Mouse (Mus musculus) lung, adult 2 months (tissue): ENCODE data around the gene Hnrnpul1. TPM values are rescaled to one million over a fixed set of nuclear protein-coding genes. Genes with fewer than 3 reads are reported as not detected.

Experiments used
- DNase-seq: peaks from one replicate; pipeline ENCODE4 v3.0.0; 2022
- H3K4me1 ChIP-seq: fragments of 200-500 bp; 2 replicates; pipeline ENCODE4 v1.6.1; 2011; ENCODE audit warnings: low read length; ENCODE audit not compliant: control insufficient read depth, insufficient read depth
- H3K4me3 ChIP-seq: fragments of 200-500 bp; replicated peaks from 2 replicates; pipeline ENCODE3; 2011; ENCODE audit warnings: low read depth, mild to moderate bottlenecking, control low read depth, low read length; ENCODE audit errors: extremely low read depth
- CTCF ChIP-seq: fragments of 200-500 bp; IDR thresholded peaks from 2 replicates; pipeline ENCODE4 v1.5.1; 2011; ENCODE audit warnings: mild to moderate bottlenecking, low read length, control low read depth; ENCODE audit not compliant: insufficient read depth
- POLR2A ChIP-seq: fragments of 200-500 bp; IDR thresholded peaks from 2 replicates; pipeline ENCODE4 v1.6.1; 2011; ENCODE audit warnings: low read depth, mild to moderate bottlenecking, control low read depth, low read length, borderline replicate concordance; ENCODE audit errors: extremely low read depth
- WGBS: fragments of 180-500 bp; shearing (Covaris S2); methylation state at CpG from one replicate; pipeline ENCODE4 v1.1.7; 2018; 5-methylcytosine and 5-hydroxymethylcytosine counted together
- polyA plus RNA-seq: library from polyadenylated mRNA; depleted of rRNA; stranded (reverse); fragments of >200 nt; gene quantifications from 2 replicates; pipeline ENCODE4 v1.2.3, GENCODE M21; 2012

Gene Hnrnpul1
- polyA plus RNA-seq, 1 experiment, result 49.9 TPM

GRCm38 (mm10) chr7:25714581-25714980, 40.0 kb downstream of the Hnrnpul1 start:
- no peak for TF ChIP-seq CTCF
- TF ChIP-seq POLR2A, result no peak
- WGBS, result 93% methylated on average over 8 of the region's 8 CpGs
- Histone ChIP-seq H3K4me1 (peaks cover 20% of the 10 kb centered on the region), H3K4me3 (no peak overlapping the region)
- no peak for DNase-seq

GRCm38 (mm10) chr7:25712801-25713200, 41.8 kb downstream of the Hnrnpul1 start:
- TF ChIP-seq CTCF (no peak), POLR2A (no peak)
- no peak for DNase-seq
- 87% methylated on average over 9 of the region's 9 CpGs for WGBS
- Histone ChIP-seq H3K4me1 (peaks cover 15% of the 10 kb centered on the region), H3K4me3 (no peak overlapping the region)

GRCm38 (mm10) chr7:25711731-25712197, 42.8 kb downstream of the Hnrnpul1 start:
- Histone ChIP-seq H3K4me1 (peaks cover 22% of the 10 kb centered on the region), H3K4me3 (no peak overlapping the region)
- TF ChIP-seq CTCF (no peak), POLR2A (no peak)
- no peak for DNase-seq
- 43% methylated on average over 7 of the region's 7 CpGs for WGBS

GRCm38 (mm10) chr7:25711165-25711564, 43.4 kb downstream of the Hnrnpul1 start:
- 65% methylated on average over 5 of the region's 5 CpGs for WGBS
- no peak for DNase-seq

DNA sequence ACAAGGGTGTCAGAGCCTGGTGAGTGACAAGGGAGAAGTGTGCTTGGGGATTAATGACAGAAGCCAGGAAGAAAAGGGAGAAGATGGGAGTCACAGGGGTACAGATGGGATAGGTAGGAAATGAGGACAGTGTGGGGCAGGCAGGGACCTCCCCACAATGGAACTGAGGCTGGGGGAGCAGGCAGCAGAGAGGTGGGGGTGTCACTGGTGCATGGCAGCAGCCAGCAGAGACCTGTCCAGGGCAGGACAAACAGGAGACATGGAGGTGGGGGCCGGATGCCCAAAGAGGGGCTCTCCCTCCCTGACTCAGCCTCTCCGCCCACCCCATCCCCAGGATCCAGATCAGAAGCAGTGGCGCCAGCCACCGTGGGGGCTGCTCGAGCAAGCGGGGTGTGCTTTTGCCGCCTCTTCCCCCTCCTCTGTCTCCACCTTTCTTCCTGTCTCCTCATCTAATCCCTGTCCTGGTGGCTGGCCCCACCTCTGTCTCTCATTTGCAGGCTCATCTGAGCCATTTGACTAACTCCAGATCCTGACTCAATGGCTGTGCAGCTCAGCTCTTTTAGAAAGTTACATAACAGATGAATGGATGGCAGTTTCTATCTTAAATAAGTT, 43.9 kb downstream of the Hnrnpul1 start:
- no peak for DNase-seq
- Histone ChIP-seq H3K4me3 (no peak overlapping the region), H3K4me1 (peaks cover 29% of the 10 kb centered on the region)
- WGBS, result 8% methylated on average over 7 of the region's 7 CpGs
- TF ChIP-seq POLR2A, result peak; percentile 12; the same call in 1 of the 2 replicates
- TF ChIP-seq CTCF, result no peak

More at GRCm38 (mm10) chr7:25711165-25711564, 43.4 kb downstream of the Hnrnpul1 start:
- peaks cover 25% of the 10 kb centered on the region for H3K4me1 ChIP-seq
- H3K4me3 ChIP-seq, result no peak overlapping the region
- TF ChIP-seq CTCF (no peak), POLR2A (no peak)

GRCm38 (mm10) chr7:25709961-25710360, 44.6 kb downstream of the Hnrnpul1 start:
- no peak overlapping the region for H3K4me3 ChIP-seq
- H3K4me1 ChIP-seq, result peaks cover 29% of the 10 kb centered on the region
- no peak for DNase-seq
- 15% methylated on average over 12 of the region's 12 CpGs for WGBS
- TF ChIP-seq POLR2A (no peak), CTCF (no peak)

GRCm38 (mm10) chr7:25707581-25708292, 46.8 kb downstream of the Hnrnpul1 start:
- no peak for TF ChIP-seq CTCF
- no peak; the same call in 1 of the 2 replicates for TF ChIP-seq POLR2A
- peak; percentile 48 for DNase-seq
- WGBS, result 24% methylated on average over 15 of the region's 15 CpGs
- Histone ChIP-seq H3K4me1 (peaks cover 29% of the 10 kb centered on the region), H3K4me3 (peak overlapping the region; percentile 0)

- TF ChIP-seq POLR2A (no peak), CTCF (no peak)
- no peak for DNase-seq
- H3K4me3 ChIP-seq, result no peak overlapping the region
- 38% methylated on average over 7 of the region's 7 CpGs for WGBS
- peaks cover 29% of the 10 kb centered on the region for H3K4me1 ChIP-seq
Measured at GRCm38 (mm10) chr7:25706578-25707170, 47.9 kb downstream of the Hnrnpul1 start.

DNA sequence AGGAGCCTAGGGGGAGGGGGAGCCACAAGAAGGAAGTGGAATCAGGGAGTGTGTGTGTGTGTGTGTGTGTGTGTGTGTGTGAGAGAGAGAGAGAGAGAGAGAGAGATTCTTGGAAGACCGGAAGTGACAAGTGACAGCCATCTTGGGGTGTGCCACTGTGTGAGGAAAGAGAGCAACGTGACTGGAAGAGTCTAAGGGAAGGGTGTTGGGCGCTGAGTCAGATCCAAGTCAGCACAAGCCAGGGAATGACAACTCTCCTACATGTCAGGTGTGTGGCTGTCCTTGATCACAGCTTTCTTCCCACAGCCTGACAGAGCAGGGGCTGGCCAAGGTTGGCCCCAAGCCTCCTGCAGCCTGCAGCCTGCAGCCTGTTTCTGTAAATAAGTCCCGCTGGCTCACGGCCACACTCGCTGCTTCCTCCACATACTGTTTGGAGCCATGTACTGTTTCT, 48.7 kb downstream of the Hnrnpul1 start:
- Histone ChIP-seq H3K4me3 (no peak overlapping the region), H3K4me1 (peaks cover 29% of the 10 kb centered on the region)
- TF ChIP-seq POLR2A, result no peak
- TF ChIP-seq CTCF, result no peak
- WGBS, result 30% methylated on average over 6 of the region's 6 CpGs
- DNase-seq, result no peak

- WGBS, result 57% methylated on average over 37 of the region's 37 CpGs
- no peak for TF ChIP-seq CTCF
- TF ChIP-seq POLR2A, result no peak
- no peak overlapping the region for H3K4me3 ChIP-seq
- peaks cover 19% of the 10 kb centered on the region for H3K4me1 ChIP-seq
- no peak for DNase-seq
Measured at GRCm38 (mm10) chr7:25704716-25705364, 49.7 kb downstream of the Hnrnpul1 start.
